Mouse (Mus musculus): ENCODE measurements around the gene Olfr984. TPM values are rescaled to one million over a fixed set of nuclear protein-coding genes. Genes with fewer than 3 reads are reported as not detected.

Olfr984 gene
- polyA plus RNA-seq (2015; fragmentation: Nextera tagmentation; extraction: Ambion mirVana): not detected in 2 replicates

DNA sequence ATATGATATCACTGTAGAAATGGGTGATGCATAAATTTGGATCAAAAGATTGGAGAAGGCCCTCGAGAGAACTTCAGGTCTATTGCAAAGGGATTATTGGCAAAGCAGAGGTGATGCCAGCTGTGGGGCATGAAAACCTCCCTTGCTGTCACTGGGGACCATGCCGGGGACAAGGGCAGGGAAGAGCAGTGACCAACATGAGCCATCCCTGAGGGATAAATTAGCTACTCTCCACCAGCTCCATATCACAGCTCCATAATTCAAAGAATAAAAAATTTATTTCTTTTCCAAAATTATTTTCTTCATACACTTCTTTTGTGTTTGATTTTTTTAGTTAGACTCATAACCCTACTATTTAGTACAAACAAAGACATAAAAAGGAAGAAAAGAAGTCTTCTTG is at the start of gene Olfr984:
Gene Olfr984 (minus strand): TSS at position 101 of the 400 bp plus-strand sequence.
- Histone ChIP-seq H3K27ac (replicated peaks) (no peak within 1 kb of the TSS), H3K36me3 (ENCODE audit: control insufficient read depth, insufficient read depth, low read length) (no peaks in the 10 kb centered on the region), H3K4me2 (replicated peaks; ENCODE audit: low read depth) (no peak within 1 kb of the TSS), H3K27me3 (ENCODE audit: control insufficient read depth, insufficient read depth, low read length) (no peaks in the 10 kb centered on the region), H3K9me3 (ENCODE audit: control insufficient read depth, low read length) (no peaks in the 10 kb centered on the region), H3K4me1 (replicated peaks; ENCODE audit: control insufficient read depth, insufficient read depth) (no peaks in the 10 kb centered on the region), H3K9ac (ENCODE audit: low read length) (no peak within 1 kb of the TSS), H3K4me3 (ENCODE audit: low read depth, low read length) (no peak within 1 kb of the TSS)
- TF ChIP-seq EP300 (optimal IDR thresholded peaks at IDR 0.05): no peak
- no peak for TF ChIP-seq CTCF (IDR thresholded peaks at IDR 0.05; ENCODE audit: low read depth)
- DNase-seq (ENCODE audit: low spot score): no peak
- 81% methylated on average over 2 of the region's 2 CpGs for WGBS
- no peak for ATAC-seq (ENCODE audit: low FRiP score, low TSS enrichment)

DNA sequence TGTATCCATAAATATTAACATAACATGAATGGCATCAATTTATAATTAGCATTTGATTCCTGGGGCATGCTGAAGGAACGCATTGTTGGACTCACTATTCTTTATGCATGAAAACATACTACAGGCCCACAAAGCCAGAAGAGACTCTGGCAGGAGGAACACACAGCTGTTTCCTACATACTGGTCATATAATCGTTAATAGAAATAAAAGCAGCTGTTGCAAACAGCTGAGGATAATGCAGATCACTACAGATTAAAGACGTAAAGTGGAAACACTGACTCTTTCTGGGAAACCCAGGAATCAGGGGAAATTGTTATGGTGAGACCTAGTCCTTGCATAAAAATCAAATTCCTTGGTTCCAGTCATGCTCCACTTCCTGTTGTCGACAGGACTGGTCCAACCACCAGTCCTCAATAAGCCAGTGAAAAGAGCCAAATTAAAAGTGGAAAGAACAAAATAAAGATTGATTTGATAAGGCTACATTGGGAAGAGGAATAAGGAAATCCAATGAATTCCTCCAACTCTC is 41.2 kb upstream of the Olfr984 start:
- ATAC-seq (ENCODE audit: low FRiP score, low TSS enrichment): no peak

DNA sequence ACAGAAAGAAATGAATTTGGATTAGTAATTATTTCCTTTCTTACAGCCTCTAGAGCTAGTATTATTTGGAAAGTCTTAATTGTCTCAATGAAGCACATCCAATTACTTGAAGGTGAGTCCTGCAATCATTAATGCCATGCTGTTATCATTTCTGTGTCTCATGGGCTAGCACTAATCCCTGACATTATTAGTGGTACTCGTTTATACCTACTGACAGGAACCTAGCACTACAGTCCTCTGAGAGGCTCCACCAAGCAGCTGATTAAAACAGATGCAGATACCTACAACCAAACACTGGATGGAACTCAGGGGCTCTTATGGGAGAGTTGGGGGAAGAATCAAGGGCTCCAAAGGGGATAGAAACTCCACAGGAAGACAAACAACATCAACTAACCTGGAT is 27.5 kb upstream of the Olfr984 start:
- Histone ChIP-seq H3K9ac (ENCODE audit: low read length) (no peak overlapping the region), H3K4me2 (replicated peaks; ENCODE audit: low read depth) (no peak overlapping the region), H3K27me3 (ENCODE audit: control insufficient read depth, insufficient read depth, low read length) (no peaks in the 10 kb centered on the region), H3K36me3 (ENCODE audit: control insufficient read depth, insufficient read depth, low read length) (no peaks in the 10 kb centered on the region), H3K27ac (replicated peaks) (no peak overlapping the region), H3K4me3 (ENCODE audit: low read depth, low read length) (no peak overlapping the region), H3K4me1 (replicated peaks; ENCODE audit: control insufficient read depth, insufficient read depth) (no peaks in the 10 kb centered on the region), H3K9me3 (ENCODE audit: control insufficient read depth, low read length) (no peaks in the 10 kb centered on the region)
- WGBS: 51% methylated on average over 1 of the region's 1 CpGs
- ATAC-seq (ENCODE audit: low FRiP score, low TSS enrichment) (no peak), DNase-seq (ENCODE audit: low spot score) (no peak)
- TF ChIP-seq EP300 (optimal IDR thresholded peaks at IDR 0.05): no peak
- TF ChIP-seq CTCF (IDR thresholded peaks at IDR 0.05; ENCODE audit: low read depth): no peak

More for the DNA sequence above, 41.2 kb upstream of the Olfr984 start:
- no peaks in the 10 kb centered on the region for H3K27me3 ChIP-seq (ENCODE audit: control insufficient read depth, insufficient read depth, low read length)
- no peak for DNase-seq (ENCODE audit: low spot score)
- H3K27ac ChIP-seq (replicated peaks): no peak overlapping the region
- no peaks in the 10 kb centered on the region for H3K9me3 ChIP-seq (ENCODE audit: control insufficient read depth, low read length)
- no peaks in the 10 kb centered on the region for H3K4me1 ChIP-seq (replicated peaks; ENCODE audit: control insufficient read depth, insufficient read depth)
- H3K9ac ChIP-seq (ENCODE audit: low read length): no peak overlapping the region
- no peaks in the 10 kb centered on the region for H3K36me3 ChIP-seq (ENCODE audit: control insufficient read depth, insufficient read depth, low read length)
- TF ChIP-seq EP300 (optimal IDR thresholded peaks at IDR 0.05): no peak
- no peak for TF ChIP-seq CTCF (IDR thresholded peaks at IDR 0.05; ENCODE audit: low read depth)
- no peak overlapping the region for H3K4me2 ChIP-seq (replicated peaks; ENCODE audit: low read depth)
- H3K4me3 ChIP-seq (ENCODE audit: low read depth, low read length): no peak overlapping the region
- 55% methylated on average over 4 of the region's 4 CpGs for WGBS

DNA sequence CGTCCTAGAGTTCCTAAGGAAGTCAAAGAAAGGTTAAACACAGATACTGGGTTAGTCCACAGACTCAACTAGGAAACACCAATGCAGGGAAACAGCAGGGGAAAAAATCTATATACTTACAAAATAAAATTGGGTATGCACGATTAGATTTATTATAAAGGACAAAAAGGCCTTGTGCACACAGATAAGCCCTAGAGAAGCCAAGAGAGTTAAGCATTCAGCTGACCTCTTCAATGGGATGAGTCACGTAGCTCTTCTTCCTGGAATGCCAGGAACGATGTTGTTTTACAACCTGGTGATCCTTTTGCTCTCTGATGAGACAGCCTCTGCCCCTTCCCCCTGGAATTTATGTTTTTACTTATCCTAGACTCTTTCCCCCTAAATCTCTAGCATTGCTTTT is 25.5 kb upstream of the Olfr984 start:
- no peak for TF ChIP-seq CTCF (IDR thresholded peaks at IDR 0.05; ENCODE audit: low read depth)
- no peak for TF ChIP-seq EP300 (optimal IDR thresholded peaks at IDR 0.05)
- ATAC-seq (ENCODE audit: low FRiP score, low TSS enrichment): no peak
- 56% methylated on average over 4 of the region's 4 CpGs for WGBS

DNA sequence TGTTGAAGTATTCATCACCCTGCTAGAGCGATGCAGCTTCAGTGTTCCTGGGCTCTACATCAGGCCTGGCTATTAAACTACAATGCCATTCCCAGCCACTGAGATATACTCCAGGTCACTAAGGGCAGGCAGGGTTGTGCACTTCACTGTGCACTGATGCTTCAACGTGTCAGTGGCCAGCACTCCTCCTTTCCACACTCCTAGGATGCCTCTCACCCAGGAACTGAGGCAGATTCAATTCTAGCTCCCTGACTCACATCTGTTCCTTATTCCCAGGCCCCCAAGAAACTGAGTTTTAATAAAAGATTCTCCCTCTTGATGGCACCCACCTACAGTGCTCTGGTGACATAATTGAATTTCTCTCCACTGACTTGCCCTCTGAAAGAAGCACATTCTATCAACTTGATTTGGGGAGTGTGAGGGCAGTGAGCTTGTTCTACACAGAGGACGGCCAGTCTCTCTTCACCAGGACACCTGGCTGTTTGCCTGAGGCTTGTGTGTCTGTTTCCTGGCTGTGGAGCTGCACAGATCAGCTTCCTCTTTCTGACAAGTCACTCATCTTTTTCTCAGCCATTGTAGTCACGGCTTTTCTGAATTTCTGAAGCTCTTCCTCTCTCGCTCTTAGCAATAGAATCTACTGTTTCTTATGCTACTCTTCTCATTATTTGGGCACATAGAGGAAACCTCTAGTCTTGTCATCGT is 23.1 kb upstream of the Olfr984 start:
- ATAC-seq (ENCODE audit: low FRiP score, low TSS enrichment): no peak
- no peaks in the 10 kb centered on the region for H3K36me3 ChIP-seq (ENCODE audit: control insufficient read depth, insufficient read depth, low read length)
- no peaks in the 10 kb centered on the region for H3K27me3 ChIP-seq (ENCODE audit: control insufficient read depth, insufficient read depth, low read length)
- H3K4me1 ChIP-seq (replicated peaks; ENCODE audit: control insufficient read depth, insufficient read depth): no peaks in the 10 kb centered on the region
- WGBS: 79% methylated on average over 6 of the region's 6 CpGs
- no peak overlapping the region for H3K4me3 ChIP-seq (ENCODE audit: low read depth, low read length)
- H3K9ac ChIP-seq (ENCODE audit: low read length): no peak overlapping the region
- TF ChIP-seq CTCF (IDR thresholded peaks at IDR 0.05; ENCODE audit: low read depth) (no peak), EP300 (optimal IDR thresholded peaks at IDR 0.05) (no peak)
- H3K27ac ChIP-seq (replicated peaks): no peak overlapping the region
- no peak for DNase-seq (ENCODE audit: low spot score)
- no peaks in the 10 kb centered on the region for H3K9me3 ChIP-seq (ENCODE audit: control insufficient read depth, low read length)
- H3K4me2 ChIP-seq (replicated peaks; ENCODE audit: low read depth): no peak overlapping the region

More for the DNA sequence above, 25.5 kb upstream of the Olfr984 start:
- H3K36me3 ChIP-seq (ENCODE audit: control insufficient read depth, insufficient read depth, low read length): no peaks in the 10 kb centered on the region
- no peaks in the 10 kb centered on the region for H3K27me3 ChIP-seq (ENCODE audit: control insufficient read depth, insufficient read depth, low read length)
- H3K27ac ChIP-seq (replicated peaks): no peak overlapping the region
- H3K4me2 ChIP-seq (replicated peaks; ENCODE audit: low read depth): no peak overlapping the region
- no peak overlapping the region for H3K9ac ChIP-seq (ENCODE audit: low read length)
- no peaks in the 10 kb centered on the region for H3K9me3 ChIP-seq (ENCODE audit: control insufficient read depth, low read length)
- DNase-seq (ENCODE audit: low spot score): no peak
- H3K4me3 ChIP-seq (ENCODE audit: low read depth, low read length): no peak overlapping the region
- no peaks in the 10 kb centered on the region for H3K4me1 ChIP-seq (replicated peaks; ENCODE audit: control insufficient read depth, insufficient read depth)

DNA sequence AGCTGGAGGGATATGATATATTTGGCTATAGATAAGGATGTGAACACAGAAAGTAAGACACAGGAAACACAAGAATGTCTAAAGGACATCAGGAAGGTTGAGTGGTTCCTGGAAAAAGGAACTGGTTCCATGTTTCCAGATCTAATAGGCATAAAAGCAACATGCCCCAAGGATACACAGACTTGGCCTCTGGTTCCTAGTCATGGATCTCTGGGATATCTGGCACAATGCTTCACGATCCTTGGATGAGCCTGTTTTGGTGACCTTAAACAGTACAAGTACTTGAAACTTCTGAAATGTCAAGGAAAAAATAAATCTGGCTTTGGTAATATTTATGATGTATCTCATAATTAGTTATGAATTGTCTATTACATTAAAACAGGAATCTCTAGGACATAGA is 16.6 kb upstream of the Olfr984 start:
- ATAC-seq (ENCODE audit: low FRiP score, low TSS enrichment): no peak
- H3K4me3 ChIP-seq (ENCODE audit: low read depth, low read length): no peak overlapping the region
- no peak for TF ChIP-seq CTCF (IDR thresholded peaks at IDR 0.05; ENCODE audit: low read depth)
- TF ChIP-seq EP300 (optimal IDR thresholded peaks at IDR 0.05): no peak
- H3K4me1 ChIP-seq (replicated peaks; ENCODE audit: control insufficient read depth, insufficient read depth): no peaks in the 10 kb centered on the region
- H3K27me3 ChIP-seq (ENCODE audit: control insufficient read depth, insufficient read depth, low read length): no peaks in the 10 kb centered on the region
- no peak for DNase-seq (ENCODE audit: low spot score)
- H3K4me2 ChIP-seq (replicated peaks; ENCODE audit: low read depth): no peak overlapping the region
- H3K9ac ChIP-seq (ENCODE audit: low read length): no peak overlapping the region
- WGBS: 89% methylated on average over 1 of the region's 1 CpGs
- no peaks in the 10 kb centered on the region for H3K9me3 ChIP-seq (ENCODE audit: control insufficient read depth, low read length)
- no peaks in the 10 kb centered on the region for H3K36me3 ChIP-seq (ENCODE audit: control insufficient read depth, insufficient read depth, low read length)
- no peak overlapping the region for H3K27ac ChIP-seq (replicated peaks)
